Mouse (Mus musculus) hindbrain, postnatal 0 days (tissue): ENCODE measurements around the gene Pwwp2b. TPM values are rescaled to one million over a fixed set of nuclear protein-coding genes. Genes with fewer than 3 reads are reported as not detected.

Experiments used
- ATAC-seq: fragments of 200-750 bp; cut with Nextera tagmentation; 2 replicates; pipeline ENCODE4 v1.8.0; 2017; ENCODE audit warnings: mild to moderate bottlenecking, moderate TSS enrichment, moderate library complexity
- DNase-seq: peaks from one replicate; pipeline ENCODE4 v3.0.0-alpha.2; 2015; ENCODE audit warnings: low spot score
- H3K27ac ChIP-seq: fragments of 300-500 bp; sonication (generic); 2 replicates; pipeline ENCODE4 v1.5.1; 2014; ENCODE audit warnings: mild to moderate bottlenecking
- H3K27me3 ChIP-seq: fragments of 300-500 bp; sonication (generic); 2 replicates; pipeline ENCODE4 v1.6.1; 2014; ENCODE audit warnings: low read length, mixed read lengths; ENCODE audit not compliant: insufficient read depth
- H3K36me3 ChIP-seq: fragments of 300-500 bp; sonication (generic); 2 replicates; pipeline ENCODE4 v1.6.1; 2014; ENCODE audit warnings: low read length, mixed read lengths; ENCODE audit not compliant: insufficient read depth
- H3K4me1 ChIP-seq: fragments of 300-500 bp; sonication (generic); 2 replicates; pipeline ENCODE4 v1.6.1; 2014; ENCODE audit warnings: antibody characterized with exemption, low read length, mixed read lengths; ENCODE audit not compliant: insufficient read depth
- H3K4me2 ChIP-seq: fragments of 300-500 bp; sonication (generic); 2 replicates; pipeline ENCODE4 v1.6.1; 2014; ENCODE audit warnings: low read depth, mild to moderate bottlenecking, low read length, moderate library complexity, mixed read lengths
- H3K4me3 ChIP-seq: fragments of 300-500 bp; sonication (generic); 2 replicates; pipeline ENCODE4 v1.5.1; 2014; ENCODE audit warnings: low read length
- H3K9ac ChIP-seq: fragments of 300-500 bp; sonication (generic); replicated peaks from 2 replicates; pipeline ENCODE4 v1.6.1; 2014; ENCODE audit warnings: mild to moderate bottlenecking, low read length, moderate library complexity, mixed read lengths
- H3K9me3 ChIP-seq: fragments of 300-500 bp; sonication (generic); 2 replicates; pipeline ENCODE4 v1.6.1; 2016; ENCODE audit warnings: low read length, mixed read lengths
- CTCF ChIP-seq: IDR thresholded peaks from 2 replicates; pipeline ENCODE4 v1.5.1; 2016; ENCODE audit warnings: antibody characterized with exemption, control low read depth, low read depth
- WGBS: fragments of 180-500 bp; shearing (Covaris S2); extraction: QIAGEN DNeasy Blood & Tissue Kit; methylation state at CpG from one replicate; pipeline ENCODE4 v1.1.7; 2014; 5-methylcytosine and 5-hydroxymethylcytosine counted together
- polyA plus RNA-seq: library from polyadenylated mRNA; unstranded; fragments of >200 nt; fragmentation: Nextera tagmentation; extraction: Ambion mirVana; gene quantifications from 2 replicates; pipeline ENCODE4 v1.2.1, GENCODE M21; 2015
- total RNA-seq: library from RNA; depleted of rRNA; stranded (reverse); fragments of >200 nt; gene quantifications from 2 replicates; pipeline ENCODE4 v1.2.3, GENCODE M21; 2014

The Pwwp2b gene
- total and polyA plus RNA-seq, 2 experiments from 2014 or later: 4.8 to 6.6 TPM

GRCm38 (mm10) chr7:139270738-139271137 is 22.5 kb downstream of the Pwwp2b start:
- H3K4me3 ChIP-seq: no peak overlapping the region
- H3K9ac ChIP-seq: no peak overlapping the region
- H3K4me2 ChIP-seq: no peak overlapping the region
- H3K4me1 ChIP-seq: peaks cover 3% of the 10 kb centered on the region; the same call in 1 of the 2 replicates
- no peaks in the 10 kb centered on the region for H3K27me3 ChIP-seq
- H3K27ac ChIP-seq: no peak overlapping the region
- no peak for TF ChIP-seq CTCF
- no peaks in the 10 kb centered on the region for H3K36me3 ChIP-seq
- 88% methylated on average over 1 of the region's 1 CpGs for WGBS
- no peaks in the 10 kb centered on the region for H3K9me3 ChIP-seq
- ATAC-seq (no peak), DNase-seq (no peak)

- no peaks in the 10 kb centered on the region for H3K9me3 ChIP-seq
- H3K4me2 ChIP-seq: no peak overlapping the region
- DNase-seq (no peak), ATAC-seq (no peak)
- no peak overlapping the region for H3K27ac ChIP-seq
- no peak overlapping the region for H3K9ac ChIP-seq
- H3K27me3 ChIP-seq: no peaks in the 10 kb centered on the region
- TF ChIP-seq CTCF: no peak
- no peak overlapping the region for H3K4me3 ChIP-seq
- H3K4me1 ChIP-seq: peaks cover 3% of the 10 kb centered on the region; the same call in 1 of the 2 replicates
- 75% methylated on average over 5 of the region's 5 CpGs for WGBS
- H3K36me3 ChIP-seq: no peaks in the 10 kb centered on the region
Observed at GRCm38 (mm10) chr7:139271871-139272270, 23.6 kb downstream of the Pwwp2b start.

GRCm38 (mm10) chr7:139272639-139273396 is 24.5 kb downstream of the Pwwp2b start:
- H3K27me3 ChIP-seq: no peaks in the 10 kb centered on the region
- H3K9me3 ChIP-seq: no peaks in the 10 kb centered on the region
- DNase-seq (peak; percentile 50), ATAC-seq (no peak)
- TF ChIP-seq CTCF: no peak
- 46% methylated on average over 1 of the region's 1 CpGs for WGBS
- no peak overlapping the region for H3K4me2 ChIP-seq
- H3K4me3 ChIP-seq: no peak overlapping the region
- H3K4me1 ChIP-seq: peaks cover 3% of the 10 kb centered on the region; the same call in 1 of the 2 replicates
- no peak overlapping the region for H3K9ac ChIP-seq
- H3K36me3 ChIP-seq: no peaks in the 10 kb centered on the region
- H3K27ac ChIP-seq: no peak overlapping the region

- H3K27ac ChIP-seq: no peak overlapping the region
- no peak overlapping the region for H3K4me2 ChIP-seq
- H3K9me3 ChIP-seq: no peaks in the 10 kb centered on the region
- no peak overlapping the region for H3K4me3 ChIP-seq
- no peak for DNase-seq
- no peaks in the 10 kb centered on the region for H3K27me3 ChIP-seq
- H3K36me3 ChIP-seq: no peaks in the 10 kb centered on the region
- 75% methylated on average over 2 of the region's 2 CpGs for WGBS
- ATAC-seq: peak; percentile 22; the same call in 1 of the 2 replicates
- H3K9ac ChIP-seq: no peak overlapping the region
- no peak for TF ChIP-seq CTCF
- H3K4me1 ChIP-seq: peaks cover 3% of the 10 kb centered on the region; the same call in 1 of the 2 replicates
Observed at GRCm38 (mm10) chr7:139273397-139273719, 25.1 kb downstream of the Pwwp2b start.

- DNase-seq (peak; percentile 52), ATAC-seq (0 out of 2 replicates have a peak, but pooled peaks have one; percentile 22)
- H3K4me3 ChIP-seq: no peak overlapping the region
- no peak overlapping the region for H3K4me2 ChIP-seq
- H3K27me3 ChIP-seq: no peaks in the 10 kb centered on the region
- no peaks in the 10 kb centered on the region for H3K9me3 ChIP-seq
- no peaks in the 10 kb centered on the region for H3K36me3 ChIP-seq
- H3K4me1 ChIP-seq: peaks cover 3% of the 10 kb centered on the region; the same call in 1 of the 2 replicates
- WGBS: 36% methylated on average over 10 of the region's 10 CpGs
- H3K27ac ChIP-seq: no peak overlapping the region
- TF ChIP-seq CTCF: no peak
- no peak overlapping the region for H3K9ac ChIP-seq
Observed at GRCm38 (mm10) chr7:139275586-139275985, 27.3 kb downstream of the Pwwp2b start.

GRCm38 (mm10) chr7:139276150-139276549 is 27.9 kb downstream of the Pwwp2b start:
- WGBS: 76% methylated on average over 10 of the region's 10 CpGs

GRCm38 (mm10) chr7:139277536-139277935 is 29.3 kb downstream of the Pwwp2b start:
- H3K4me3 ChIP-seq: no peak overlapping the region
- H3K4me2 ChIP-seq: no peak overlapping the region
- H3K9ac ChIP-seq: no peak overlapping the region
- H3K9me3 ChIP-seq: no peaks in the 10 kb centered on the region
- WGBS: 68% methylated on average over 7 of the region's 7 CpGs
- no peaks in the 10 kb centered on the region for H3K27me3 ChIP-seq
- no peak overlapping the region for H3K27ac ChIP-seq
- ATAC-seq: no peak
- no peak for TF ChIP-seq CTCF
- peaks cover under 1% of the 10 kb centered on the region; the same call in 1 of the 2 replicates for H3K4me1 ChIP-seq
- H3K36me3 ChIP-seq: no peaks in the 10 kb centered on the region
- no peak for DNase-seq

More at GRCm38 (mm10) chr7:139276150-139276549, 27.9 kb downstream of the Pwwp2b start:
- ATAC-seq (no peak), DNase-seq (no peak)
- Histone ChIP-seq H3K4me1 (peaks cover 3% of the 10 kb centered on the region; the same call in 1 of the 2 replicates), H3K9ac (no peak overlapping the region), H3K4me3 (no peak overlapping the region), H3K27me3 (no peaks in the 10 kb centered on the region), H3K4me2 (no peak overlapping the region), H3K36me3 (no peaks in the 10 kb centered on the region), H3K9me3 (no peaks in the 10 kb centered on the region), H3K27ac (no peak overlapping the region)
- no peak for TF ChIP-seq CTCF
